Mouse (Mus musculus) left cerebral cortex, postnatal 14 days (tissue): Measurements from ENCODE around the gene Rora. TPM values are rescaled to one million over a fixed set of nuclear protein-coding genes. Genes with fewer than 3 reads are reported as not detected.
"Not testable (repeated sequence)": the region's sequence is repeated elsewhere in the genome, so short reads cannot be mapped to it uniquely, and the experiment has no call there.

Experiments
- DNase-seq, 2 experiments: peaks; one replicate each; pipeline ENCODE4 v3.0.0; 2021 to 2022; ENCODE audit warnings: low spot score in 2 of 2, mixed read lengths in 1 of 2
- intact Hi-C: fragments of 180-260 bp; cut with DNase I; formaldehyde crosslinking; loops from one replicate; pipeline ENCODE4 v1.15.1; 2025
- total RNA-seq, 2 experiments: library from RNA; stranded (reverse); gene quantifications; 2 replicates each; pipeline ENCODE4 v1.2.3; 2021

The Rora gene
- total RNA-seq, 2 experiments from 2014 or later = 50.0 to 66.1 TPM

DNA sequence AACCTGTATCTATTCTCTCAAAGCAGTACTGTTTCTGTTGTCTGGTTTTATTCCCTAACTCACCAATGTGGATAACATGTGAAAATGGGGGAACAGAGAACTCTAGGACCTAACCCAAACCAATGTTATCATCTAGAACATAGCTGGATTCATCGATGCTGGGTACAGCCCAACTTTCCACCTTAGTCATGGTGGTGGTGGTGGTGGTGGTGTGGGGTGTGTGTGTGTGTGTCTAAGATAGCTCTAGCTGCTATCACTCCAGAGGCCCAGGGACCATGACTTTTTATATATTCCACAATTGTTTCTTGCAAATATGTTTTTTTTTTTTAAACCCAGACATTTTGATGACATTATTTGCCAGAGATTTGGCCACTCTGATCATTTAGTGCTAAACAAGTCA lies 433.7 kb downstream of the Rora start:
- no peak for DNase-seq
- intact Hi-C loops = no loop called here

DNA sequence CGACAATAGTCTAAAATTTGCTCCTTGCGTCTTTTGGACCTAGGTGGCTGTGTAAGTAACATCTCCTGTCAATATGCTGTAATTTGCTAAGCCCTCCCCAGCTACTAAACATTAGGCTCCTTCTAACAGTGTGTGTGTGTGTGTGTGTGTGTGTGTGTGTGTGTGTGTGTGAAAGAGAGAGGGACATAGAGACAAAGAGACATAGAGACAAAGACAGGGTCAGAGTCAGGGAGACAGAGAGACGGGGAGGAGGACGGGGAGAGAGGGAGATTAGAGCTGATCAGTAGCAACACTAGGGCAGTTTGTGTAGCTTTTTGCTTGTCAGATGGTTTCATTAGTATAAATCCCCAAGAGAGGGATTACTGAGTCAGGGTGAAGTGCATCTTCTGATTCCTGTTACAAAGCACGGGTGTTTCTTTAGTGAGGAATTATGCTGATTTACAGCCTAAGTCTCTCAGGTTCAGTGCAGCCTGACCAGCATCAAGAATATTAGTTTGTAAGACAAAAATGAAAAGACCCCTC lies 437.2 kb downstream of the Rora start:
- intact Hi-C loops = no loop called here
- DNase-seq = no peak

DNA sequence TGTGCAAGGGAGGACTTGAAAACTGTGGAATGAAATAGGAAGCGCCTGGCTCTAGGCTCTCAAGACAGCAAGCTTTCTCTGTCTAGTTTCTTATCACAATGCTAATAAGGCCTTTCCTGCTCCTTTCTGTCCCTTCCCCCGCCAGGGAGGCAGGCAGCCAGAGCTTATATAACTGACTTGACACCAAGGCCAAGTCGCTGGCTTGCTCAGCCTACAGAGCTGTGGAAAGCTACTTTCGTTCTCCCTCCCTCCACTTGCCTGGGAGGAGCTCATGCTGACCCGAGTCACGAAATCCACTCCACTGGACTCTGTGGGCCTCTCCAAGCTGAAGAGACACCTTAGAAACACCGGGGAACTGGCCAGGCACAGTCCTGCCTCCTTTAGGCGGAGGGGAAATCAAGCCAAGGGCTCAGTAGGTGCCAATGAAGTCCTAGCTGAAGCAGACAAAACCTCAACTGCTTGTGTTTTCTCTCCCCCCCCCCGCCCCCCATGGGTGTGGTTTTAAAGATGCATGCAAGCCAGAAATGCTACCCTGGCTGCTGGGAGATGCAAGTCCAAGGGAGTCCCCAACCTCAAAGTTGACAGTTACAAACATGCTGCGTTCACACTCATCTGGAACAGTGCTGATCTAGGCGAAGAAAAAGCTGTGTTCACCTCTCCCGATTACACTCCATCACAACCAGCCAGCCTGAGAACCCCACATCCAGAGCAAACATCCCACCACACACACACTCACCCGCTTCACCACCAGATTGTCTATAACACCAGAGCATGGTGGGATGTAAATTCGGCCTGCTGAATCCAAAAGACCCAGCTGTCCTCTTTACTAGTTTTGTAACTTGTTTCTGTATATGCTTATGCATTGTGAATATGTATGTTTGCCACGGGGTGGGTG lies 438.8 kb downstream of the Rora start:
- intact Hi-C loops = no loop called here
- peak; percentile 22 to 52 for DNase-seq

DNA sequence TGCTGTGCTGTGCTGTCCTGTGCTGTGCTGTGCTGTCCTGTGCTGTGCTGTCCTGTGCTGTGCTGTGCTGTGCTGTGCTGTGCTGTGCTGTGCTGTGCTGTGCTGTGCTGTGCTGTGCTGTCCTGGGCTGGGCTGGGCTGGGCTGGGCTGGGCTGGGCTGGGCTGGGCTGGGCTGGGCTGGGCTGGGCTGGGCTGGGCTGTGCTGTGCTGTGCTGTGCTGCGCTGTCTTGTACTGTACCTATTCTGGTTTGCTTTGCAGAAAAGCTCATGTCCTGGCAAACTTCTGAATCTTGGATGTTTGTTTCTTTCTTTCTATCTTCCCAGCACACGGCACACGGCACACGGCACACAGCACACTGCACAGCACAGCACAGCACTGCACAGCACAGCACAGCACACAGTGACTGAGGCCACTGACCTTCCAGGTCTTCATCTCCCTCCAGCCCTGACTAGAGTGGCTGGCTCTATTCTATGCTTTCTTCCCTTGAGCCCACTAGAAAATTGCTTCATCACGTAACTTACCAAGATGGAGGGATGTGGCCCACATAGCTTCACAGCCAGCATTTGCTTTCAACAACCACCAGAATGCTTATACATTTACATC lies 446.7 kb downstream of the Rora start:
- intact Hi-C loops, DNase-seq: not testable (repeated sequence)

DNA sequence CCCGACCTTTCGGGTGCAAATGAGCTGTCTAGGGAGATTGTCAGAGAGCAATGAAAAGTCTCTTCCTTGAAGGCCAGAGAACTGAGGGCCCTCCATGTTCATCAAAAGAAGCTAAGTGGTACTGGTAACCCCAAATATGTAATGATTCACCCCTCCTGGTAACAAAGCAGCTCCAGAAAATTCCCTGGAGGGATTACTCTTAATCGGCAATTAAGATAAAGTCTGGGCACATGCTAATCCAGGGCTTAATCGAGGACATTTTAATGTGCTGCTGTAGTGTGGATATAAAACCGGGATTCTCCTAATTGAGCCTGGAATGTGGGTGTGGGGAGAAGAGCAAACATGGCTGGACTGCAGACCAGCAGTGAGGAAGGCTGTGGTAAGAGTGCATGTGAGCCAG lies 450.7 kb downstream of the Rora start:
- no peak for DNase-seq
- intact Hi-C loops = no loop called here

DNA sequence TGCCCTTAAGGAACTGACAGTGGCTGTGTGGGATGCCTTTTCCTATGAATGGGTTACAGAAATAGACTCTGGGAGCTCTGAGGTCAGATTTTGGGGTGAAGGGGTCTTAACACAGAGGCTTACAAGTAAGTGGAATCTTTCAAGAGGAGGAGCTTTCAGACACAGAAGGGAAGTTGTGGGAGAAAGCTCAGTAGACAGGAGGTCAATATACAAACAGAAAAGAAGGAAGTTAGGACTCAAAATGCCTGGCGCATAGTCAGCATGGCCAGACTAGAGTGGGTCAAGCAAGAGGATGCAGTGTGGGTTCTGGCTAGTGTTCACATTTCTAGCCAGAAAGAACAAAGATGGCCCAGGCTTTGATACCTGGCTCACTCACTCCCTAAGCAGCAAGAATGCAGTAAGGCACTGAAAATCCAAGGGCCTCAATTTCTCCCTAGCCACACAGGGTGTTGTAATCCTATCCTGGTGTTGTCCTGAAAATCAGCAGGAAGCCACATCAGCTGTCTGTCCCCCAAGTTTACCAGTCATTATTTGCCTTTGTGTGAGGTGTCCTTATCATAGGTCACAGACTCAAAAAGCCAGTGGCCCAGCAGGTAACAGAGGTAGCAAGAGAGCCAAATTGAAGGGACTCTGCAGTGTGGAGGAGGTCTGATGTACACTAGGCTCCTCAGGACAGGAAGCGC lies 456.2 kb downstream of the Rora start:
- intact Hi-C loops = no loop called here
- DNase-seq = no peak

DNA sequence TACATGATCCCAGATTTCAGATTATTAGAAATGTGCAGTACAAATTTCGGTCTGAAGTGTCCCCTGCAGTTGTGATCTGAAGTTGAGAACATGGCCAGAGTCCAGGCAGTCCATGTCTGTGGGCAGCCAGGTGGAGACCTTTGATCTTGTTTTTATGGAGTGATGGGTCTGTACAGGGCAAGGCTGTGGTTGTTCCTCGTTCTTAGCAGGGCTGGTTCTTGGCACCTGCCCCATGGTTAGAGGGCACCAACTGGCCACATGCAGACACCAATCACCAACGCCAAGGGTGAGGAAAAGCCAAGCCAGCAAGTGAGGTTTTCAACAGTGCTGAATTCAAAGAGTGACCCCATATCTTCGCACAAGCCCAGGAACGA lies 456.7 kb downstream of the Rora start:
- DNase-seq = no peak
- intact Hi-C loops = no loop called here

DNA sequence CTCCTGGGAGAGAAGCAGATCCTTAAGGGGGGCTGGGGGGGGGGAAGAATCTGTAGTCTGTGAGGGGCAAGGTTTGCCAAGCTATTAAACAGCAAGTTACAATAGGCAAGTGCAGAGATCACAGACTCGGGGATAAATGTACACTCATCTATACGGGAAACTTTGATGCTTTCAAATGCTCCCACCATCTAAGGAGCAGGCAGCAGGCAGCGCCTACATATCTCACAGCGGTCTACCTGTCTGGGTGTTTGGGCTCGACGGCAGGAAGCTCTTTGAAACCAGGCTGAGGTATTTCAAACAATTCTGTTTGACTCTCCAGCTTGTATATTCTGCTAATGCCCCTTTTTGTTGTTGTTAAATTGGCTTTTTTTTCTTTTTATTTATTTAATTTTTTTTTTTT lies 457.1 kb downstream of the Rora start:
- intact Hi-C loops = no loop called here
- DNase-seq = no peak

DNA sequence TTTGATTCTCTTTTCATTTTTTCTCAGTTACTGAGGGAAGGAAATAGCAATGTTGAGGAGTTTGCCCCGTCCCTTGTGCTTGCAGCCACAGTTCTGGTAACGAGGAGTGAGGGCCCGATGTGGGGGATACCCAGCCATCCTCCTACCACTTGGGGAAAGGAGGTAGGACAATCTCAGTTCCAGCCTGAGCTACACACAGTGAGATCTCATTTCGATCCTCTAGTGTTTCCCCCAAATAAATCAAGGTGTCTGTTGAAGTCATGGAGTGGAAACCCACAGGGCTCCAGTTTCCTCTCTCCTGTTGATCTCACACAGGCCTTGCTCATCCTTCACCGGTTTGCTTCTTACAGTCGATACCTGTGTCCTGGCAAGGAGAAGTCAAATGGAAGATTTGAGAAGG lies 458.0 kb downstream of the Rora start:
- intact Hi-C loops = no loop called here

DNA sequence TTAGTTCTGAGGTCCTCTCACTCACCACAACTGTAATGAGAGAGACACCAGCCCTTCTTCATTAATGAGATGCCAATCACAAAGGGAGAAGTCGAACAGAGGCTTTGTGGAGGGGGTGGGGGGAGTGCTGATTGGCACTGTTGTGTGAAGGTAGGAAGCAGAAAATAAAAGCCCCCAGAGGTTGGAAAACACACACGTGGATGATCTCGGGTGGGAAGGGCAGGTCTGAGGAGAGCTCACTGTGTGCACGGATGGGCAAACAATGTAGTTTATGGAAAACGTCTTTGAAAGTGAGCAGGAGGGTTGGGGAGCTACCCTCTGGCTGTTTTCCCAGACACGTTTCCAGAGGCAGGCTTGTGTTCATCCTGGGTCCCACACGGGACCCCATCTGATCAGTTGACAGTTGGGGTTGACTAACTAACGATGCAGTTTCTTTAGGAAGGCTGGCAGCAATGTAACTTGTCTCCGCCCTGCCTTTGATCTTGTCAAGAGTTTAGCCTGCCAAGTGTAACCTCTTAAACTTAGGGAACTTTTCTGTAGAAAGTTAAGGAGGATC lies 460.9 kb downstream of the Rora start:
- intact Hi-C loops = no loop called here
- no peak for DNase-seq

More for the DNA sequence above, 458.0 kb downstream of the Rora start:
- DNase-seq = no peak

DNA sequence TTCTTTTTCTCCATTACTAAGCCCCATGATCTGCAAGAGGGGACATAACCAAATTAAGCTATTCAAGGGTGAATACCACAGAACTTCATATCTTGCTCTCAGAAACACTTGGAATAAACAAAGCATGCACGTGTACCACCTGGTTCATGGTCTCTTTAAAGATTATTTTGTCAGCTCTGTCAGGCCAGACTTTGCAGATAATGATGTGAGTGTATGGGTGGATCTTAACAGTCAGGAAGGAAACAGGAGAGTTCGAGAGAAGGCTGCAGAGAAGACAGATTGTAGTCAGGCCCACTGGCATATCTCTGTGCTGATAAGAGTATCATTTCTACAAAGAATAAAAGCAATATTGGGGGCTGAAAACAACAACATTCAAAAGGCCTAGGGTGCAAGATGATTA lies 463.2 kb downstream of the Rora start:
- DNase-seq = no peak
- intact Hi-C loops = no loop called here

DNA sequence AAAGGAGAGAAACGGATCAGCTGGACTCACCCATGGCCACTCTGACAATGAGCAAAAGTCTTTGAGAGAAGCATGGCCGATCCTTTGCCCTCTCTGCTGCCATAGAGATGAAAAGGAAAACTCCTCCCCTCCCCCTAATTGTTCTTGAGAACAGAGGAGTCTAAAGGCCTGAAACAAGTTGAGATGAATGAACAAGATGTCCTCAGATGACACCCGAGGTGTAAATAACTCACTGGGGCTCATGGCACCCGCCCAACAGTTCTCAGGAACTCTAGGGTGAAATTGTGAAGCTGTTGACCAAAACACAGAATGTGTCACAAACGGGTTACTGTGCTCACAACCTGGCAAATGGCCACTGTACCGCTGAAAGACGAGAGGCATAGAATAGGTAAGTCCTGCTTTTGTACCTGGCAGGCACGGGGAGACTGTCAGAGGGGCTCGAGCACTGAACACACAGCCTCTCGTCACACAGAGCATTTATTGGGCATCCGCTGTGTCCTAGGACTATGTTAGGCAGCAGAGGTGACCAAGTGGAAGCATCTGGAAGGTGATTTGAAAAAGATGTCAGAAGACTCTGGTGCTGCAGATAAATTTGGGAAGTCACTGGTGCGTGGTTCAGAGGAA lies 467.6 kb downstream of the Rora start:
- intact Hi-C loops = no loop called here
- peak; percentile 31 to 57 for DNase-seq

DNA sequence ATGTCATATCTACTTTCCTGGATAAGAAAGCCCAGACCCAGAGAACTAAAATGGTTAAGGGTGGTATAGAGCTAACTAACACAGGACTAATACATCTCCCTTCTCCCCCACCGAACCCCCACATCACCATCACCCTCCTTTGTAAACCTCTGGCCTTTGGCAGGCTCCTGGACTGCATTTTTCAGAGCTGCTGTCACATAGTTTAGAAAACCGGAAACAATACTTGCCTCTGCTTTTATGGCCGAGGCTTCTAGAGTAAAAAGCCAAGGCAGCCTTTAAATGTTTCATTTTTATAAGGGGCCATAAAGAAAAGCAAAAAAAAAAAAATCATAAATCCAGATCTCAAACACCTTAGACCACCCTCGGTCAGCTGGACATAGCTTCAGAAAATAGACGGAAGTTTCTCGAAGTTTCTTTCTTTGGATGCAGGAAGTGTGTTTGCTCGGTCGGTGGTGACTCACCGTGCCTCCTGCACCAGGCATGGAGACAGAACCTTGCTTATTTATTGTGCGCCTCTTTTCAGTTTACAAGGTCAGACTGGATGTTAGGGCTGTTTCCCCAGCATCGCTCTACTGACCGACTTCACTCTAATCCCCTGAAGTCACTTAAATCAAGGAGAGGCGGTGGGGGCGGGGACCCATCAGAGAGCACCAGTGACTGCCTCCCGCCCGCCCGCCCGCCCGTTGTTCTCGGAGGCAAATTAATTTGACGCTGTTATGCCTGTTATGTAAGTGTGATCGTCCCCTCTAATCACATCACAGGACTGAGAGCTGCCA lies 471.6 kb downstream of the Rora start:
- intact Hi-C loops = no loop called here
- DNase-seq = peak; percentile 9 to 29

DNA sequence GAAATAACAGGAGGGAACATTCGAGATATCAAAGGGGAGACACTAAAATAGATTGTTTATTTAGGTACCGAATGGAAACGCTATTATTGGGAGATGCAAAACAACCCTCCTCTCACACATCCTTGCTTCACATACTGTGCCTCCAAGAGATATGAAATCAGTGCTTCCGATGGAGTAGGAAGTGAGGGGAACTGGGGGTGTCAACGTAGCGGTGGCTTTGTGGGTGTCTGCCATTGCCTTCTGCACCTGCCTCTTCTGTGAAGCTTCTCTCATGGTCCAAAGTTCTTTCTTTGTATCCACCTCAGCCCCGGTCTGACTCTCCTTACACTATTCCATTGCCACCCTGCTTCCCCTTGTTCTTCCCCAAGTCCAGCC lies 472.2 kb downstream of the Rora start:
- intact Hi-C loops = no loop called here
- DNase-seq = peak; percentile 14 to 19

DNA sequence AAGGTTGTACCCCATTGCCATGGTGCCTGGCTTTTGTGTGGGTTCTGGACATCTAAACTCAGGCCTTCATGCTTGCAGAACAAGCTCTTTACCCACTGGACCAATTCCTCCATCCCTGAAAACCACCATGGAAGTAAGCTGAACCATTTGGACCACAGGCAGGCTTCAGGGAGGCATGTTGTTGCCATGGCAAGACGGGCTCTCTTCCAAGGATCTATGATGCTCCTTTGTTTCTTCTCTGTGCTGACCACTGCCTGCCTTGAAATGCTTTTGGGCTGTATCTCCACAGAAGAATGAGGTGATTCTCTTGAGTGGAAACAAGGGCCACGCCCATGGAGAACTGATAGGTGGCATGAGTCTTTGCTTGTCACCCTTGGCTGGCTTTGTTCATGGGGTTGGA lies 473.0 kb downstream of the Rora start:
- intact Hi-C loops = no loop called here
- no peak for DNase-seq

DNA sequence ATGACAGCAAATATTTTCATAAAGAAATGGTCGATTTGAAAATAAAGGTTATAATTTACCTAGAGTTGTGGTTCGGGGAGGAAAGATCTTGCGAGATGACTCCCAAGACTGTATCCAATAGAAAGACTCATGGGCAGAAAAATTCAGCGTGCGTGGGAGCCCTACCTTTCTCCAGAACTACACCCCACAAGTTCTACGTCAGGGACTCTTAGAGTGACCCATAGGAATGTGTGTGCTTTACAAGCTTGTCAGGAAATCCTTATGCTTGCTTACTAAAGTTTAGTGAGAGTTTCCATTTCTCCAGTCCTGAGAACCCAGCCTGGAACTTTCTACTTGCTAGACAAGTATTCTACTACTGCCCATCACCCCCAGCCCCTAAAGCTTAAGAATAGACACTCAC lies 474.7 kb downstream of the Rora start:
- no peak for DNase-seq
- intact Hi-C loops = no loop called here

DNA sequence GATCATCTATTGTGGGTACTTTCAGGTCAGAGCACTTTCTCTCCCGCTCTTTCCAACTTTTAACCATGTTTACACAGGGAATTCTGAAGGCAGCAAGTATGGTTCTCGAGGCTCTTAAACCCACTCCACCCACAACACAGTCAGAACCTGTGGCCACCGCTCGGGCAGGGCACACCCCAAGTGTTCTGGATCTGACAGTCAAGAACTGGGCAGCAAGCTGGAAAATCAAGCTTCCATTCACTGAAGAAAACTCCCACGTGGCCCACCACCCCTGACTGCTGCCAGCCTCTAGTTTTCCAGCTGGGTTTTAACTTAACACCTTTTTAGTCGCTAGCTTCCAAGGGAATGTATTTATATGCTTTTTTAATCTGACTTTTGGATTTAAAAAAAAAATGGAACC lies 479.4 kb downstream of the Rora start:
- peak; percentile 13 to 30 for DNase-seq
- intact Hi-C loops = no loop called here

DNA sequence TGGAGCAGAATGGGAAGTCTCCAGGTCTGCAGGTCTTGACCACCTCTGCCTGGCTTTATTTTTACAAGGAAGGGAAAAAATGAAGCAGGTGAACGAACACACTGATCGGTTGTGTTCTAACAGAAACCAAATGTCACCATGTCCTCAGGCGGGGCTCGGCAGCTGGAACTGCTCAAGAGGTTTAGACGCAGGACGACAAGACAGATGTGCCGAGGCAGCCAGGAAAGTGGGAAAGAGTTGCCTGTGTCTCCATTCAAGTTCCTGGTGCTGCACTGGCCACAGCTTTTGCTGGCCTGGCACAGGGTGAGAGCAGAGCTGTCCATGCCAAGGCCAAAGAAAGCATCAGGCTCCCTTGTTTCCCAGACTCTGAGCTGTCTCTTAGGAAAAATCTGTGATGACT lies 480.1 kb downstream of the Rora start:
- intact Hi-C loops = no loop called here
- DNase-seq = no peak

DNA sequence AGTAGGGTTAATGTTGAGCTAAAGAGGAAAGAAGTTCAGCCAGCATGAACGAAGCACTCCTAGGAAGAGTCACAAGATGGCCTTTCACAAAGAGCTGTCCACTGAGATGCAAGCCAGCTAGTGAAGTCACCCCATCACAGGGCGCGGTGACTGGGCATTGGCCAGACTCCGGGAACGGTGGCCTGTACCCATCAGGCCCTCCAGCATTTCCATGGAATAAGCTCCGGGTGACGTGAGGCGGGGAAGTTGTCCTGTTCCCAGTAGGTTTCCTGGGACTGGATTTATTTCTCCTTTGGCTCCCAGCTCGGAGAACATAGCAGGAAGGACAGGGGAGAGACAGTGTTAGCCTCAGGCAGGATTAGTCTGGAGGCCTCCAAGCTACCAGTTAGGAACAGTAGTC lies 481.0 kb downstream of the Rora start:
- no peak for DNase-seq
- intact Hi-C loops = no loop called here
